10 mouse cellular contexts compared by ENCODE assay signal in genomic region chr19:31750976-31751676, GRCm38 (mm10). TPM values are rescaled to one million over a fixed set of nuclear protein-coding genes. Genes with fewer than 3 reads are reported as not detected.
DNase-seq lines count a peak whose midpoint lies in the region; ATAC-seq and TF ChIP-seq lines count a peak whose summit lies in the region.
"Had no signal": no experiment of that assay in that cellular context is flagged by ENCODE, and none has a peak within 500 bp of the region (broad histone marks: within the 10 kb centered on the region; RNA-seq: fewer than 3 reads in every experiment).

No protein-coding gene starts in this region.

- DNase-seq in heart, adult 9 months (ENCODE audit: low spot score in 2 of 2), result no peak
- peak; percentile 27 to 65 for DNase-seq in lung, adult 18-20 months
- no peak for DNase-seq in cerebellum, adult 11-12 months
- DNase-seq in right cerebral cortex, adult 2 months (ENCODE audit: low spot score in 2 of 2), result no peak
- DNase-seq: liver; thymus, postnatal 36 days had no signal

- no peak overlapping the region for H3K9ac ChIP-seq in heart, embryonic 13.5 days
- no peak overlapping the region for H3K9ac ChIP-seq in stomach, embryonic 15.5 days
- H3K9ac ChIP-seq: kidney, embryonic 15.5 days had no signal

- WGBS in heart, embryonic 13.5 days, result 38% methylated on average over 11 of the region's 11 CpGs
- 33% methylated on average over 11 of the region's 11 CpGs for WGBS in stomach, embryonic 15.5 days

- no peaks in the 10 kb centered on the region for H3K27me3 ChIP-seq in heart, embryonic 13.5 days (replicated peaks)
- H3K27me3 ChIP-seq in stomach, embryonic 15.5 days (replicated peaks), result no peaks in the 10 kb centered on the region
- H3K27me3 ChIP-seq: kidney, embryonic 15.5 days had no signal

- 0 out of 2 replicates have a peak overlapping the region, but pooled peaks have one; percentile 12 for H3K4me2 ChIP-seq in heart, embryonic 13.5 days
- no peak overlapping the region for H3K4me2 ChIP-seq in stomach, embryonic 15.5 days
- H3K4me2 ChIP-seq: kidney, embryonic 15.5 days had no signal

- TF ChIP-seq POLR2A in embryonic fibroblast, embryonic 13.5 days (IDR thresholded peaks at IDR 0.05; ENCODE audit: low read depth, low read length), result no peak

- ATAC-seq in heart, embryonic 13.5 days (ENCODE audit: extremely low read depth, insufficient number of reproducible peaks, low FRiP score, low TSS enrichment), result no peak
- ATAC-seq in stomach, embryonic 15.5 days (ENCODE audit: insufficient read depth, low FRiP score, low read depth), result peak; percentile 43; the same call in 1 of the 2 replicates

- H3K36me3 ChIP-seq in heart, embryonic 13.5 days, result no peaks in the 10 kb centered on the region
- no peaks in the 10 kb centered on the region for H3K36me3 ChIP-seq in stomach, embryonic 15.5 days
- H3K36me3 ChIP-seq: kidney, embryonic 15.5 days had no signal

- no peak for TF ChIP-seq CTCF in embryonic fibroblast, embryonic 13.5 days (IDR thresholded peaks at IDR 0.05; ENCODE audit: borderline replicate concordance, insufficient read depth, low read length)

- no peak overlapping the region for H3K4me3 ChIP-seq in heart, embryonic 13.5 days
- no peak overlapping the region for H3K4me3 ChIP-seq in embryonic fibroblast, embryonic 13.5 days (ENCODE audit: insufficient read depth, low read length)
- no peak overlapping the region for H3K4me3 ChIP-seq in stomach, embryonic 15.5 days (replicated peaks)
- H3K4me3 ChIP-seq: kidney, embryonic 15.5 days had no signal

- H3K27ac ChIP-seq in heart, embryonic 13.5 days (replicated peaks), result peak overlapping the region; percentile 75
- peak overlapping the region; percentile 38; the same call in 1 of the 2 replicates for H3K27ac ChIP-seq in embryonic fibroblast, embryonic 13.5 days (ENCODE audit: insufficient read depth, low read length)
- peak overlapping the region; percentile 35; the same call in 1 of the 2 replicates for H3K27ac ChIP-seq in stomach, embryonic 15.5 days
- H3K27ac ChIP-seq: kidney, embryonic 15.5 days had no signal

- H3K9me3 ChIP-seq in heart, embryonic 13.5 days, result no peaks in the 10 kb centered on the region
- H3K9me3 ChIP-seq in stomach, embryonic 15.5 days, result no peaks in the 10 kb centered on the region
- H3K9me3 ChIP-seq: kidney, embryonic 15.5 days had no signal

- H3K4me1 ChIP-seq in heart, embryonic 13.5 days, result peaks cover 39% of the 10 kb centered on the region
- H3K4me1 ChIP-seq in embryonic fibroblast, embryonic 13.5 days (ENCODE audit: control insufficient read depth, insufficient read depth, low read length), result peaks cover 8% of the 10 kb centered on the region
- H3K4me1 ChIP-seq in stomach, embryonic 15.5 days, result peaks cover 4% of the 10 kb centered on the region; the same call in 1 of the 2 replicates

RNA-seq across cellular contexts. Expression of gene Prkg1, which starts 13.7 kb away (rescaled TPM):
- polyA plus RNA-seq in heart, embryonic 13.5 days (2015; fragmentation: Nextera tagmentation; extraction: Ambion mirVana), result 6.4 and 6.9 TPM in 2 replicates
- 23.3 and 25.7 TPM in 2 replicates for polyA plus RNA-seq in embryonic fibroblast, embryonic 13.5 days (2011; ENCODE audit: insufficient read length, low read depth, missing spikeins)
- 10.0 and 10.5 TPM in 2 replicates for polyA plus RNA-seq in stomach, embryonic 15.5 days (2015; fragmentation: Nextera tagmentation; extraction: Ambion mirVana)

Comparison
In these comparisons a context has a peak if more than half of its experiments do, and no peak if none do; other contexts are left out.
1. DNase-seq: peak in lung, adult 18-20 months (2 of 2); none in heart, adult 9 months (0 of 2), cerebellum, adult 11-12 months (single experiment) and right cerebral cortex, adult 2 months (0 of 2).
2. Peak in every context shown above with its lines, with median percentiles within 50 percentile points of each other: H3K27ac ChIP-seq.